8 mouse cellular contexts compared by ENCODE assay signal in the genomic region with DNA sequence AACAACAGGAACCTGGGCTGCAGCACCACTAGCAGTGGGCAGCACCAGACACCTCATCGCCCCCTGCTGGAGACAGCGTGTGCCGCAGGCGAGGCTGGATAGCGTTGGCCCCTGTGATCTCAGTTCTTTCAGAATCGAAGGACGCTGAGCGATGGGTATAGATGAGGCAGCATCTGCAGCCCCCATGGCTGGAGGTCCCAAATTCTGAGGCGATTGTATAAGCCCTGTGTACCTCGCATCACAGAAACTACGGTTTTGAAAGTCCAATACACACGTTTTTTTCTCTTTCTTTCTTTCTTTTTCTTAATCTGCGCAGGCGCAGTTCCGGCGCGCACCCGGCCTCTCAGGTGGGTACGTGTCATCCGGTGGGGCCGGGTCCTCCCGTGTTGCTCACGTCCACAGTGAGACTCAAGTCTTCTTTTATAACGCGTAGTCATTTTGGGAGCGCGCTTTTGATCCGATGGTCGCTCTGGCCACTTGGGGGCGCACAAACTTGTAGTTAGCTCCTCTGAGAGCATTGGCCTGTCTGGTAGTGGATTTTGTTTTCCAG.
DNase-seq lines count a peak whose midpoint lies in the region; ATAC-seq and TF ChIP-seq lines count a peak whose summit lies in the region.

No protein-coding gene starts in this region.

- no peaks in the 10 kb centered on the region for H3K9me3 ChIP-seq in hindbrain, postnatal 0 days (ENCODE audit: low read length)

- peak; percentile 86 for DNase-seq in T-cell, adult 2 months (ENCODE audit: low spot score)
- DNase-seq in cerebellum, postnatal 36 days = peak; percentile 87 to 88
- peak; percentile 84 for DNase-seq in gastrocnemius, adult 18-20 months (ENCODE audit: low spot score)
- DNase-seq in hindbrain, postnatal 0 days (ENCODE audit: low spot score) = peak; percentile 92
- DNase-seq in left cerebral cortex, adult 2 months (ENCODE audit: extremely low spot score in 1 of 2, low spot score in 2 of 2) = peak; percentile 82 to 87
- peak; percentile 86 to 93 for DNase-seq in right cerebral cortex, adult 2 months (ENCODE audit: low spot score in 2 of 2)
- peak; percentile 87 for DNase-seq in urinary bladder, postnatal 14 days (ENCODE audit: low spot score)

- intact Hi-C loops in left cerebral cortex, adult 2 months (cut with DNase I) = loop anchor here (1.0 kb wide), 1 partner anchor 185 kb away; no protein-coding TSS in a partner anchor

- H3K27ac ChIP-seq in hindbrain, postnatal 0 days = peak overlapping the region; percentile 22; the same call in 1 of the 2 replicates
- H3K27ac ChIP-seq in left cerebral cortex, adult 2 months = peak overlapping the region; percentile 77

- H3K4me3 ChIP-seq in hindbrain, postnatal 0 days (ENCODE audit: low read length) = peak overlapping the region; percentile 49
- peak overlapping the region; percentile 59 for H3K4me3 ChIP-seq in left cerebral cortex, adult 2 months

- H3K4me2 ChIP-seq in hindbrain, postnatal 0 days (ENCODE audit: low read depth, low read length) = peak overlapping the region; percentile 59

- no peaks in the 10 kb centered on the region for H3K4me1 ChIP-seq in hindbrain, postnatal 0 days (ENCODE audit: insufficient read depth, low read length)

- TF ChIP-seq CTCF in hindbrain, postnatal 0 days (IDR thresholded peaks at IDR 0.05; ENCODE audit: low read depth) = peak; percentile 94
- TF ChIP-seq CTCF in left cerebral cortex, adult 2 months (IDR thresholded peaks at IDR 0.05) = peak; percentile 77

- H3K36me3 ChIP-seq in hindbrain, postnatal 0 days (ENCODE audit: insufficient read depth, low read length) = no peaks in the 10 kb centered on the region

- peak overlapping the region; percentile 49 for H3K9ac ChIP-seq in hindbrain, postnatal 0 days (replicated peaks; ENCODE audit: low read length)

- peak; percentile 97 for ATAC-seq in hindbrain, postnatal 0 days
- ATAC-seq in megakaryocyte, adult 5-6 weeks (ENCODE audit: poor library complexity, severe bottlenecking) = peak; percentile 98

- H3K27me3 ChIP-seq in hindbrain, postnatal 0 days (ENCODE audit: insufficient read depth, low read length) = no peaks in the 10 kb centered on the region

- 1% methylated on average over 30 of the region's 30 CpGs for WGBS in hindbrain, postnatal 0 days

Comparison
In these comparisons a context has a peak if more than half of its experiments do, and no peak if none do; other contexts are left out.
1. Peak in every context shown above with its lines: DNase-seq, ATAC-seq, H3K4me3 ChIP-seq and H3K27ac ChIP-seq.